Mouse (Mus musculus) lung, embryonic 16.5 days (tissue): ENCODE data around the gene Ebi3. TPM values are rescaled to one million over a fixed set of nuclear protein-coding genes. Genes with fewer than 3 reads are reported as not detected.

Source experiments
- polyA plus RNA-seq: library from polyadenylated mRNA; unstranded; fragments of >200 nt; fragmentation: Nextera tagmentation; extraction: Ambion mirVana; gene quantifications from 2 replicates; pipeline ENCODE4 v1.2.1, GENCODE M21; 2015

Ebi3 gene
- polyA plus RNA-seq, 1 experiment from 2014 or later: 2.0 TPM

Other genes starting within 250 kb of the Ebi3 start
- gene Pot1b, start 240.0 kb upstream of the Ebi3 start, polyA plus RNA-seq: 8.6 and 9.7 TPM in 2 replicates
- gene Adgre4, start 202.7 kb upstream of the Ebi3 start, polyA plus RNA-seq: 0.16 and 0.38 TPM in 2 replicates
- 9.1 and 10.7 TPM in 2 replicates for gene Zfp119a, start 73.7 kb upstream of the Ebi3 start, polyA plus RNA-seq
- gene Zfp959, start 60.5 kb upstream of the Ebi3 start, polyA plus RNA-seq: 15.4 and 17.3 TPM in 2 replicates
- gene Zfp119b, start 3.1 kb upstream of the Ebi3 start, polyA plus RNA-seq: 6.1 and 8.3 TPM in 2 replicates
- gene Yju2, start 6.5 kb downstream of the Ebi3 start, polyA plus RNA-seq: 25.5 and 27.3 TPM in 2 replicates
- 6.8 and 7.3 TPM in 2 replicates for gene Shd, start 17.8 kb downstream of the Ebi3 start, polyA plus RNA-seq
- gene Fsd1, start 33.9 kb downstream of the Ebi3 start, polyA plus RNA-seq: 4.5 and 6.8 TPM in 2 replicates
- 25.4 and 27.9 TPM in 2 replicates for gene Stap2, start 52.9 kb downstream of the Ebi3 start, polyA plus RNA-seq
- 80.1 and 86.2 TPM in 2 replicates for gene Mpnd, start 53.1 kb downstream of the Ebi3 start, polyA plus RNA-seq
- 158 and 166 TPM in 2 replicates for gene Sh3gl1, start 84.0 kb downstream of the Ebi3 start, polyA plus RNA-seq
- 23.8 and 24.0 TPM in 2 replicates for gene Chaf1a, start 87.8 kb downstream of the Ebi3 start, polyA plus RNA-seq
- gene Ubxn6, start 122.4 kb downstream of the Ebi3 start, polyA plus RNA-seq: 38.8 and 41.6 TPM in 2 replicates
- 95.2 and 96.7 TPM in 2 replicates for gene Hdgfl2, start 127.0 kb downstream of the Ebi3 start, polyA plus RNA-seq
- 0.15 and 0.28 TPM in 2 replicates for gene Plin4, start 157.2 kb downstream of the Ebi3 start, polyA plus RNA-seq
- gene Plin5, start 165.0 kb downstream of the Ebi3 start, polyA plus RNA-seq: 1.3 and 2.1 TPM in 2 replicates
- 0.59 and 1.4 TPM in 2 replicates for gene Lrg1, start 169.4 kb downstream of the Ebi3 start, polyA plus RNA-seq
- 1.2 and 1.7 TPM in 2 replicates for gene Sema6b, start 187.7 kb downstream of the Ebi3 start, polyA plus RNA-seq
- 15.5 and 17.3 TPM in 2 replicates for gene Tnfaip8l1, start 209.8 kb downstream of the Ebi3 start, polyA plus RNA-seq
- 93.0 and 110 TPM in 2 replicates for gene Mydgf, start 231.3 kb downstream of the Ebi3 start, polyA plus RNA-seq